Mouse (Mus musculus) heart, adult 18-20 months (tissue): ENCODE data around the gene Spem1. TPM values are rescaled to one million over a fixed set of nuclear protein-coding genes. Genes with fewer than 3 reads are reported as not detected.
A peak's percentile ranks its signal among the peaks of the same experiment; 100 is the strongest.

Experiments used
- DNase-seq, 2 experiments: peaks; one replicate each; pipeline ENCODE4 v3.0.0; 2021 to 2022; ENCODE audit warnings: mixed read lengths in 1 of 2
- total RNA-seq, 2 experiments: library from RNA; stranded (reverse); gene quantifications; 2 replicates each; pipeline ENCODE4 v1.2.3; 2021

Spem1 gene
- total RNA-seq, 2 experiments from 2014 or later: not detected

- peak; percentile 54 to 69 for DNase-seq
These were observed 15.0 kb upstream of the Spem1 start for GRCm38 (mm10) chr11:69836703-69837576.

GRCm38 (mm10) chr11:69835966-69836335, 14.0 kb upstream of the Spem1 start:
- no peak for DNase-seq

- no peak for DNase-seq
These were observed 13.5 kb upstream of the Spem1 start for GRCm38 (mm10) chr11:69835326-69835965.

- no peak for DNase-seq
These were observed 12.1 kb upstream of the Spem1 start for GRCm38 (mm10) chr11:69834001-69834549.

- DNase-seq: no peak
These were observed 11.6 kb upstream of the Spem1 start for GRCm38 (mm10) chr11:69833554-69833953.

- DNase-seq: no peak
These were observed 6.9 kb upstream of the Spem1 start for GRCm38 (mm10) chr11:69828832-69829231.

- DNase-seq: no peak
These were observed 1.5 kb upstream of the Spem1 start for GRCm38 (mm10) chr11:69823456-69823855.

- no peak for DNase-seq
These were observed 3.1 kb downstream of the Spem1 start for GRCm38 (mm10) chr11:69818871-69819270.

GRCm38 (mm10) chr11:69818365-69818764, 3.6 kb downstream of the Spem1 start, which contains the start of gene Spem2:
TSS of gene Spem2 (minus strand) at chr11:69818465.
- no peak for DNase-seq

GRCm38 (mm10) chr11:69816520-69816919, 5.5 kb downstream of the Spem1 start:
- DNase-seq: no peak

GRCm38 (mm10) chr11:69815155-69815554, 6.8 kb downstream of the Spem1 start, which contains the start of gene Gm39566:
TSS of gene Gm39566 (minus strand) at chr11:69815298.
- DNase-seq: no peak

- no peak for DNase-seq
These were observed 11.7 kb downstream of the Spem1 start for GRCm38 (mm10) chr11:69810280-69810679.

GRCm38 (mm10) chr11:69807641-69808040, 14.3 kb downstream of the Spem1 start:
- DNase-seq: no peak

GRCm38 (mm10) chr11:69806378-69806777, 15.6 kb downstream of the Spem1 start:
- no peak for DNase-seq

GRCm38 (mm10) chr11:69804972-69805909, 16.7 kb downstream of the Spem1 start, which contains the start of gene Tmem102:
TSS of gene Tmem102 (minus strand) at chr11:69805624.
- no peak for DNase-seq

- DNase-seq: peak in 1 of 2 experiments; percentile 52
These were observed 17.4 kb downstream of the Spem1 start for GRCm38 (mm10) chr11:69804652-69804940.

GRCm38 (mm10) chr11:69803786-69804651, 18.0 kb downstream of the Spem1 start:
- peak; percentile 80 to 87 for DNase-seq

GRCm38 (mm10) chr11:69803328-69803727, 18.7 kb downstream of the Spem1 start:
- no peak for DNase-seq

GRCm38 (mm10) chr11:69802648-69803105, 19.3 kb downstream of the Spem1 start:
- peak; percentile 94 for DNase-seq

- no peak for DNase-seq
These were observed 20.5 kb downstream of the Spem1 start, which contains the start of gene Fgf11 for GRCm38 (mm10) chr11:69801379-69801977. TSS of gene Fgf11 (minus strand) at chr11:69801857.
